Mouse (Mus musculus) bone marrow macrophage, adult 2 months (primary cell): ENCODE results near the gene Trem2. TPM values are rescaled to one million over a fixed set of nuclear protein-coding genes. Genes with fewer than 3 reads are reported as not detected.

ENCODE experiments used
- H3K27ac ChIP-seq: 2 replicates; pipeline ENCODE4 v1.5.1; 2012; ENCODE audit warnings: low read depth, low read length; ENCODE audit not compliant: insufficient read depth
- H3K4me1 ChIP-seq: 2 replicates; pipeline ENCODE4 v1.6.1; 2012; ENCODE audit warnings: low read length; ENCODE audit not compliant: control insufficient read depth, insufficient read depth
- H3K4me3 ChIP-seq: 2 replicates; pipeline ENCODE4 v1.5.1; 2012; ENCODE audit warnings: mild to moderate bottlenecking, low read length, moderate library complexity; ENCODE audit not compliant: insufficient read depth
- CTCF ChIP-seq: IDR thresholded peaks from 2 replicates; pipeline ENCODE4 v1.5.1; 2012; ENCODE audit warnings: low read depth, mild to moderate bottlenecking, low read length, moderate library complexity
- POLR2A ChIP-seq: IDR thresholded peaks from 2 replicates; pipeline ENCODE4 v1.6.1; 2012; ENCODE audit warnings: mild to moderate bottlenecking, low read depth, low read length, borderline replicate concordance
- polyA plus RNA-seq: library from polyadenylated mRNA; stranded (reverse); fragments of >200 nt; gene quantifications from 2 replicates; pipeline ENCODE4 v1.2.4, GENCODE M21; 2012; ENCODE audit not compliant: missing spikeins, insufficient read depth, insufficient read length

Trem2 gene
- polyA plus RNA-seq, 1 experiment, result 887 TPM

DNA sequence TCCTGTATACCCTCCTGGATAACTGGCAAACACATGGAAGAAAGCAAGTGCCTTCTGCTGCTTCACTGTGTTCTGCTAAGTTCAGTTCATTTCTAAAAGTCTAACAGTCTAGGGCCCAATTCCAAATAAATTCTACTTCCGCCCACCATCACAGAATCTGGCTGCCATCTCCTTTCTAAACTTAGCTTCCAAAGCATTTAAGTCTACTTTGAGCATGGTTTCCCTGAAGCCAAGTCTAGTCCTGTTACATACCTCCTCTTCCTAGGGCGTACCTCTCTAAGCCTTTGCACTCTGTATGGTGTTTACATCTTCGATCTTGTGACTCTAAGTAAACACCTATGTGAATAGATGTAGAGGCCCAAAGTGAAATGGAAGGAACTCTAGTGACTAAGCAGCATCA, 46.4 kb downstream of the Trem2 start:
- H3K27ac ChIP-seq, result no peak overlapping the region
- peaks cover 5% of the 10 kb centered on the region; the same call in 1 of the 2 replicates for H3K4me1 ChIP-seq
- no peak overlapping the region for H3K4me3 ChIP-seq
- no peak for TF ChIP-seq CTCF
- no peak for TF ChIP-seq POLR2A

DNA sequence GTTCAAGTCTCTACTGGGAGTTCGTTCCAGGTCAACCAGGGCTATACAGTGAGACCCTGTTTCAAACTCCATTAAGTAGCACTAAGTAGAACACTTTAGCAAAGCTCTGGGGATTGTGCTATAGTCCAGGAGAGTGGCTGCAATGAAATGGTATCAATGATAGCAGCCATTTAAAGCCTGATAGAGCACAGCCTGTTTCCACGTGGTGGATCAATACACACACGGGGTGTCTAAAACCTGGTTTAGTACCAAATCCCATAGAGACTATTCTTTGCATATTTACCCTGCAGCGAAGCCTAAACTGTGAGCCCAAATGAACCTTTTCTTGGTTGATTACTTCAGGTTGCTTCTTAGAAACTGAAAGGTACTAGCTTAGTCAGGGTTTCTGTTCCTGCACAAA, 55.5 kb downstream of the Trem2 start:
- Histone ChIP-seq H3K4me1 (peaks cover 24% of the 10 kb centered on the region), H3K4me3 (no peak overlapping the region), H3K27ac (no peak overlapping the region)
- TF ChIP-seq POLR2A (no peak), CTCF (no peak)

DNA sequence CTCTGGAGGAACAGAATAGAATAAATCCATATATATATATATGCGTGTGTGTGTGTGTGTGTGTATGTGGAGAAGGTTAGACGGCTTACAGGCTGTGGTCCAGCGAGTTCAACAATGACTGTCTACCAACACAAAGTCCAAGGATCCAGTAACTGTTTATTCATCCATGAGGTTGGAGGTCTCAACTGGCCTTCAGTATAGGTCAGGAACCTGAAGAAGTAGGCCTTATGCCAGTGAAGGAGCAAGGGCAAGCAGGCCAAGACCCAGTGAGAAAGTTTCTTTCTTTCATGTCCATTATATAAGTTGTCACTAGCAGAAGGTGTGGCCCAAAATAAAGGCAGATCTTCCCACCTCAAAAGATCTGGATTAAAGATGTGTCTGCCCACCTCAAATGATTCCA, 56.5 kb downstream of the Trem2 start:
- Histone ChIP-seq H3K4me3 (no peak overlapping the region), H3K27ac (no peak overlapping the region), H3K4me1 (peaks cover 33% of the 10 kb centered on the region)
- TF ChIP-seq POLR2A, result no peak
- no peak for TF ChIP-seq CTCF

Other genes with a start within 250 kb of the Trem2 start
- gene 9830107B12Rik, start 200.1 kb upstream of the Trem2 start, polyA plus RNA-seq, result not detected in 2 replicates
- 11.0 and 14.9 TPM in 2 replicates for gene A530064D06Rik, start 179.1 kb upstream of the Trem2 start, polyA plus RNA-seq
- not detected in 2 replicates for gene Trem1, start 113.6 kb upstream of the Trem2 start, polyA plus RNA-seq
- gene Trem3, start 98.6 kb upstream of the Trem2 start, polyA plus RNA-seq, result not detected in 2 replicates
- gene Treml4, start 82.1 kb upstream of the Trem2 start, polyA plus RNA-seq, result 0.45 and 0.63 TPM in 2 replicates
- gene Treml2, start 46.9 kb upstream of the Trem2 start, polyA plus RNA-seq, result 0.48 and 0.56 TPM in 2 replicates
- 18.8 and 19.0 TPM in 2 replicates for gene B430306N03Rik, start 30.3 kb upstream of the Trem2 start, polyA plus RNA-seq
- gene Treml1, start 13.5 kb downstream of the Trem2 start, polyA plus RNA-seq, result 7.6 TPM in 2 replicates
- gene Nfya, start 63.5 kb downstream of the Trem2 start, polyA plus RNA-seq, result 62.7 and 63.7 TPM in 2 replicates
- 29.3 and 38.4 TPM in 2 replicates for gene Oard1, start 63.6 kb downstream of the Trem2 start, polyA plus RNA-seq
- gene Apobec2, start 86.5 kb downstream of the Trem2 start, polyA plus RNA-seq, result not detected in 2 replicates
- not detected in 2 replicates for gene Tspo2, start 105.1 kb downstream of the Trem2 start, polyA plus RNA-seq
- gene Unc5cl, start 108.5 kb downstream of the Trem2 start, polyA plus RNA-seq, result not detected in 2 replicates